Mouse (Mus musculus) kidney, postnatal 36 days (tissue): ENCODE measurements around the gene Gbp6.
"Not testable (repeated sequence)": the region's sequence is repeated elsewhere in the genome, so short reads cannot be mapped to it uniquely, and the experiment has no call there.

Source experiments
- DNase-seq, 2 experiments: peaks; one replicate each; pipeline ENCODE4 v3.0.0; 2021 to 2022; ENCODE audit warnings: mixed read lengths in 2 of 2

Gene Gbp6

DNA sequence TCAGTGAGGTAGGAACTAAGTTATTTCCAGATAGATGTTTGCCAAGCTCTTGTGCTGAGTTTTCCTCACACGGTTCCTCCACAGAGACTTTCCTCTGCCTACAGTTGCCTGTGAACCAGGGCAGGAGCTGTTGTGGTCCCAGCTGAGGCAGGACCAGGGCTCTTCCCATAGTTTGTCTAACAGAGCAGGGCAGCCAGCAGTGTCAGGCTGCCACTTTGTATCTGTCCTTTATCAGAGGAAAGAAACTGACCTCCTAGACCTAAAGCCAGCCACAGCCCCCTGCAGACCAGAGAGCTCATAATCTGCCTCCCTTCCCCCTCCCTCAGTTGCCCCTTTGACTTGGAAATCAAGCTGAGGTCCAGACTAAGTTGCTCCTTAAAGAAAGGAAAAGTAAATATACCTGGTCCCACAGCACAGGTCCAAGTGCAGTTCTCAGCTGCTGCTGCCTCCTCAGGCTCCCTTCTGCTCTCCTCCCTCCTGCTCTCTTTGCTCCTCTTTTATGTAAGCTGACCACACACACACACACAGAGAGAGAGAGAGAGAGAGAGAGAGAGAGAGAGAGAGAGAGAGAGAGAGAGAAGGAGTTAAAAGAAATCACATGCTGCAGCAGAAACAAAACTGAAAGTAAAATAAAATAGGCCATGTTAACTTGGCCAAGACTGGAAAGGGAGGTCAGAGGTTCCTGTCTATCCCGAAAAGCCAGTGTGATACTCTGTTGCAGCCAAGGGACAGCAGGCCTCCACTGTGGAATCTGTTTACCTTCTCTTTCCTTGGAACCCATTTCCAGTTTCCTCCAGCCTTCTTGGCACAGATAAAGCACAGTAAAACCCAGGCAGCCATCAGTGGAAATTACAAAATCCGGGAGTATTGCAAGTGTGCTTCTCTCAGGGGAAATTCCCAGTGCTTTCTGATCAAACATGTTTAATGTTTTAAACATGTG, at the start of gene Gbp6, which contains the start of gene Gm43302:
TSS of gene Gbp6 (minus strand) at position 473 of the 940 bp plus-strand sequence.
TSS of gene Gm43302 (minus strand) at position 470 of the 940 bp plus-strand sequence.
- peak; percentile 38 to 53 for DNase-seq

DNA sequence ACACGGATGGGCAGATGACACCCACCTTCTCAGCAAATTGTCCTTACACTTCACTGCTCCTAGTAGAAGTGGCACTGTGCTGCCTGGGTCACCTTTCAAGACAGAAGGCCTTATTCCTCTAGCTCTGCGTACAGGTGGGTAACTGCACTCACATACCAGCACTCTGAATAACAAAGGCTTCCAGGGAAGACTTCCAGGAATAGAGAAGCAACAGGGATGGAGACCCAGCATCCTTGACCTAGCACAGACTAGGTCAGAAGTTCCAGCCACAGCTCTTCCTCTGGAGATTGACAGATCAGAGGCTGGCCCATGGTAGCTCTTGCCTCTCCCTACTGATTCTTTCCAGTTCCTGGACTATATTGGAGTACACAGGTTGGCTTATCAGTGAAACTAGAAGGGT, 47.8 kb upstream of the Gbp6 start:
- no peak for DNase-seq

DNA sequence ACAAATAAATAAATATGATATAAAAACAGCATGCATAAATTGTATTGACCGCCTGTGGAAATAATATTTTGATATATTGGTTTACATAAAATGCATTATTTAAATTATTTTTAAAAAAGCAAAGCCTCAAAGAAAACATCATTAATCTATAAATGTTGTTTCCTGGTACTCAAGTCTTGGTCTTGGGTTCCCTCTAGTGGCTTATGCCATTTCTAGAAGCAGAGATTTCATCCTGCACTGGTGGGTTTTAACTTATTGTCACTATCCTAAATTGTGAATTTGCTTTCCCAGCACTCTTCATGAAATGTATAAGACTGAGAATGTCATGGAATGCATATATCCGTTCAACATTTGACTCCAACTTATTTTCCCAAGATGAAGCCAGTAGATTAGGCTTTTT, 29.0 kb upstream of the Gbp6 start:
- peak; percentile 17 to 25 for DNase-seq

DNA sequence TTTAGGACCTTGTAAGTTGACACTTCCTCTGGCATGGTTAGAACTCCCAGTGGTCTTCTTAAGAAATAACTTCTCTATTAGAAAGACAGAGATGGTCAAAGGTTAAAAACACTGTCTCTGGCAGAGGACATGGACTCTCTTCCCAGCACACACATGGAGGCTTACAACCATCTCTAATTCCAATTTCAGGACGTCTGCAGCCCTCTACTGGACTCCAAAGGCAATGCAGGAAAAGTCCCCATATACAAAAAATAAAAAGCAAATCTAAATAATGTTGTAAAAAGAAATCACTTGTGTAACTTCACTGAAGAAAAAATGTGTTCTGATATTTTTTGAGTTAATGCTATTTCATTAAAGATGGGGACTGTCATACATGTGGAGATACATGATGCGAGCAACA, 17.4 kb upstream of the Gbp6 start:
- no peak for DNase-seq

DNA sequence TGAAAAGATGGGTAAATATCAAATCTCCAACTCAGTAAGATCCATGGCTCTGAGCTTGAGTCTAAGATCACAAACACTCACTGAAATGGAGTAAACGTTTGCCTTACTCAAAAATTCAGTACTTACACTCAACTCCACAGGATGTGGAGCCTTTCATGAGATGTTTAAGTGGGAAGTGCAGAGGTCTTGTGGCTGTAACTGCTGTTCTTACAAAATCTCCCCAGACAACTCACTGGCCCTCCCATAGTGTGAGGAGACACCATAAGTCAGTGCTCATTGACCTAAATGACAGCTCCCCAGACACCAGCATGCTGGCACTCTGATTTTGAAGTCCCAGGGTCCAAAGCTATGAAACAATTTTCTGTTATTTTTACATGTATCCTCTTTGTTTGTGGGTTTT, 15.7 kb upstream of the Gbp6 start:
- not testable (repeated sequence) for DNase-seq

DNA sequence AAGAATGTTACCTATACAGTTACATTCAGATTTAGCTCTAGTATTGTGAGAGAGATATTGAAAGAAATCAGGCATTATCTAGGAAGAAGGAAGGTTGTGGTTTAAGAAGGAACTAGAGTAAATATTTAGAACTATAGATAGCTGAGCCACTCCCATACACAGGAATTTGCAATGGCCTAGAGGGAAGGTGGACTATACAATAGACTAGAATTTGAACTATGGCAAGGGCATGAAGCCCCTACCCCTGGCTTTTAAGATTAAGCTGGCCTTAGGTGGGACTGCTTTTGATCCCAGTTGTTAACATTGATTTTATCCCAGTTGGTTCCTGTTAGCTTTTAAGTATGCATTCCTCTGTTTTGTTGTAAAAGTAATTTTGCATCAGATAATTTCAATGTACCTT, 13.4 kb upstream of the Gbp6 start:
- DNase-seq: not testable (repeated sequence)

DNA sequence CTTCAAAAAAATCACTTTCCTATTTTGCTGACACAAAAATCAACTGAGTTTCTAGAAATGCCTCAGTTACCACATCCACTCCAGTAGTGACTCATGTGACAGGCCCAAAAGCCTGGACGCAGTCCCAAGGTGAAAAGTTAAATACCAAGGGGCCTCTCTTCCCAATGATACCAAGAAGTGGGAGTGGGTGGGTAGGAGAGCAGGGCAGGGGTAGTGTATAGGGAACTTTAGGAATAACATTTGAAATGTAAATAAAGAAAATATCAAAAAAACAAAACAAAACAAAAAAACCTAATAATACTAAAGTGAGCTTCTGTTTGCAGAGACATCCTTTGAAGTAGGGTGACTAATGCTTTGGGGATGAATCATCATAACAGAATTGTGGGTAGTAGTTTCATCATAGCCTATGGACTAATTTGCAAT, 12.7 kb upstream of the Gbp6 start:
- no peak for DNase-seq

DNA sequence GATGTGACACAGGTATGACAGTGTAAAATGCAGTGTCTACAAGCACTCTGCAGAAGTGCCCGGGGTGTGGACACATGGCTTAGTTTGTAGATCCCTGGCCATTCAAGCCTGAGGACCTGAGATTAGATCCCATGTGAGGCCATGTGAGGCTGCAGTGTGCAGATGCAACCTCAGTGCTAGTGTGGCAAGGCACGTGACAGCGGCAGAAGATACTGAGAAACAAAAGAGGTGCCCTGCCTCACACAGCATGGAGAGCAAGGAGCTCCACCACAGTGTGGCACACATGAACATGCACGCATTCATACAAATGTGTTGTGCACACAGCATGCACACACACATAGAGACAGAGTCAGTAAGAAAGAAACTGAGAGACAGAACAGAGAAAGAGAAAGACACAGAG, 12.2 kb upstream of the Gbp6 start:
- DNase-seq: not testable (repeated sequence)

DNA sequence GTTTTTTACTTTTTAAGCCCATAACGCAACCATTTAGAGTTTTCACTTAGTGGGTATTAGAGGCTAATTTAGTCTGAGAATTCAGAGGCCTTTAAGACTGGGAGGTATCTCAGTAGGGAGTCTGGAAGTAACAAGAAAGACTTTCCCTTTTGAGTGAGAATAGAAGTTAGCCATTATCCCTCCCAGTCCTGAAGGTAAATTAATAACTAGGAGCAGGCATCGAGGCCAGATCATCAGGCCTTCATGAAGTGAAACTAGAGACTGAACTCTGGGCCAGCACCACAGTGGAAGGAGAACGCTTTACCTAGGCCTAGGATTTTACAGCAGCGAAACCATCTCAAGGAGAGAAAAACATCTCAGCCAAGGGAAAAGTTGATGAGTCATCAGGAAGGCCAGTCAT, 8.5 kb upstream of the Gbp6 start:
- DNase-seq: peak; percentile 34 to 46

DNA sequence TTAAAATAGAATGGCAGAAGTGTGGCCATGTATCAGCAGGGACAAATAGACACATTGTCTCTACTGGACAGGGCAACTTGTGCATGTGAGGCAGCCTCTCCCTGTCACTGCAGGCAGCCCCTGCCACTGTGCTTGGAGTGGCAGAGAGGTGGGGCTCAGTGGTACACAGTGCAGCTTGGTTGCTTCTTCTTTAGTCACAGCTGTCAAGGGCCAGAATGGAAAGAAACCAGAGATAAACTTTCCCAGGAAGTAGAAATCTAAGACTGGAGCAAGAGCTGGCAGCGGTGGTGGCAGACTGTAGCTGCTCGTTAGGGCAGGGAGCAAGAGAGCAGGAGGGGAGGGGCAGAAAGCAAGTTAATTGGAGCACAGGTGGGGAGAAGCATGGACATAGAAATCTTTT, 8.0 kb upstream of the Gbp6 start:
- peak; percentile 30 to 52 for DNase-seq

DNA sequence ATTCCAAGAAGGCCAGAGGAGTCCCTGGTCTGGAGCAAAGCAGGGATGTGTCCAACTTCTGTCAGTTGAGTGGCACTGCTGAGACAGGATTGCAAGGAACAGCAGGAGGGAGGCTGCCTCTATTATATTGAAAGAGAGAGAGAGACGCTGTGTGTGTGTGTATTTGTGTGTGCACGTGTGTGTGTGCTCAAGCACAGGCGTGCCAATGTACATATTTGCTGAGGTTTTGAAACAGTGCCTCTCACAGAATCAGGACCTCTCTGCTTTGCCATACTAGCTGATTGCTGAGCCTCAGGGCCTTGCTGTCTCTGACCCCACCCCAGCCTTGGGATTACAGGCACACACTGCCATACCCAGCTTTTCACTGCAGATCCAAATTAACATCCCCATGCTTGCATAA, 2.2 kb upstream of the Gbp6 start:
- DNase-seq: no peak

DNA sequence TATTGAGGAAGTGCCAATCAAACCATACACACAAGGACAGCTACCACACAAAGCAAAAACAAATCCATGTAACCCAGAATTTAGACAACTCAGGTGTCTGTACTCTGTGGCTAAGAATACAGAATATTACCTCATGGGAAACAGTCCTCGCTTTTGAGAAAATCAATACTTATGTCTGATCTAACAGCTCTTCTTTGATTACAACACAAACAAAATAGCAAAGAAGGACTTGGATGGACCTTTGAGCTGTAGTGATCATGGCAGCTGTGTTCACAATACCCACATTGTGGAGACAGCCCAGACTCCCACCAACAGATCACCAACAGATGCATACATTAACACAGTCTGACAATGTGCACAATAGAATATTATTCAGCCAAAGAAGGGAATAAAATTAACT, 1.0 kb downstream of the Gbp6 start:
- DNase-seq: no peak

DNA sequence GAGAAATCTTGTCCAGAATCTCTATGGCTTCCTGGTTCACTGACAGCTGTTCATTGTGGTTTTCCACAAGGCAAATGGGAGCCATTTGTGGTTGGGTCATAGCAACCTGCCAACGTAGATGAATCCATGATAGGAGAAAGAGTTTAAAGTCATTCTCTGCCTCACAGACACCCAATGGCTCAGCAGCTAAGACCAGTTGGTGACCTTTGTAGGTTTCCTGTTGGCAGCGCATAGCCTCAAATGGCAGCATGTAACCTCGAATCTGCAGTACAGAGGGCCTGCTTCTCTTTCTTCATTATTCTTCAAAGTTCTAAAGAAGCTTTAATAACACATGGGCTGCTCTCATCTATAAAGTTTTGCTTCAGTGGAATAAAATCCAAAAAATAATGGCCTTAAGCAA, 2.6 kb downstream of the Gbp6 start:
- DNase-seq: not testable (repeated sequence)

DNA sequence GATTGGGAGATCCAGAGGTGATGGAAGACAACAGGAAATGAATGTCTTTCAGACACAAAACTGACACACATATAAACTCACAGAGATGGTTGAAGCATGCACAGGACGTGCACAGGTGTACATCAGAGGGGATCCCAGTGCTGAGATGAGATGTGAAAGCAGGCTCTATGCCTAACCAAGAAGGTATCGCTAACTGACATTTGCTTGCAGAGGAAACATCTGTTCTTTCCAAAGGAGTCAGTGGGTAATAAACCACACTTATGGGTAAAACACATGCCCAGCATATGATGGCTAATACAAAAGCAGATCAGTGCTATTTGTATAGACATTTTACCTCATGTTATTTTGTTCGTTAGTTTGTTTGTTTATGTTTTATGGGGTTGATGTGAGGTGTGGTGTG, 32.8 kb downstream of the Gbp6 start:
- not testable (repeated sequence) for DNase-seq

DNA sequence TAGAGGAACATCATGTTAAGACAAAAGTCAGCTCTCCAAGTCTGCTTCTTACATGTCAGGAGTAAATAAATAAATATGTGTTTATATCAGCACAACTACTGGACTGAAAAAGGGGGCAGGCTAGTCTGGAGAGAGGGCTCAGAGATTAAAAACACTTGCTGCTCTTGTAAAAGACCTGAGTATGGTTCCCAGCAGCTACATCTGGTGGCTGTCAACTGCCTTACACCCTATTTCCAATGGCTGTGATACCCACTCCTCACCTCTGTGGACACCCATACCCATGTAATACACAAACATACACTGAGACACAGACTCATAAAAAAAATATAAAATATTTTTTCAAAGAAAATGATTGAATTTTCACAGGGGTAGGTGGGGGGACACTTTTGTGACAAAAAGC, 41.0 kb downstream of the Gbp6 start:
- DNase-seq: no peak

DNA sequence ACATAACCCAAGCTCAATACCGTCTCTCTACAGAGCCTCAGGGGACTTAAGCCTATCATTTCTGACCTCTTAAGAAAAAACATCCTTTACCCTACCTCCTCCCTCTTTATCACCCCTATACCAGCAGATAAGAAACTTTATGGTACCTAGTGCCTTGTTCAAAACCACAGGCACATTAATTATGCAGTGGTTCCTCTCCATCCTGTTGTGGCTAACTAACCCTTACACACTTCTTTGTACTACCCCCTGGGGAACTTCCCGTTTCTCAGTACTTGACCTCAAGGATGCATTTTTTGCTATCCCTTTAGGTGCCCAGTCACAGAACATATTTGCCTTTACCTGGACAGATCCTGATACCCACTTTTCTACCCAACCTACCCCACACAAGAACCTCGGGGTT, 48.8 kb downstream of the Gbp6 start:
- not testable (repeated sequence) for DNase-seq

DNA sequence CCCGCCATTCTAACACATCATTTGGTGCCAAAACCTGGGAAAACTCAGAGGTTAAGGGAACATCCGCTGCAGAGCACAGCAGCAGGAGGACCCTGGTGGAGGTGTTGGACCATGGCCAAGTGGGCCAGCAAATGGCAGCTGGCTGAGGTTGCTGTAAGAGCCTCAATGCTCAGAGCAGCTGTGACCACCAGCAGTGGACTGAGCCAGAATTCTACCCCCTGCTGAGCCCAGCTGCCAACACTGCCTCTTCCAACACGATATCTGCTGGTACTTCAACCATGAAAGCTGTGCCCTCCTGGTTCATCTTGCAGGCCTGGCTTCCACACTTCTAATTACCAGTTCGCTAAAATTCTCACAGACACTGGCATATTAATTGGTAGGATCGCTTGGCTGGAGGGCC, 52.5 kb downstream of the Gbp6 start:
- DNase-seq: not testable (repeated sequence)

DNA sequence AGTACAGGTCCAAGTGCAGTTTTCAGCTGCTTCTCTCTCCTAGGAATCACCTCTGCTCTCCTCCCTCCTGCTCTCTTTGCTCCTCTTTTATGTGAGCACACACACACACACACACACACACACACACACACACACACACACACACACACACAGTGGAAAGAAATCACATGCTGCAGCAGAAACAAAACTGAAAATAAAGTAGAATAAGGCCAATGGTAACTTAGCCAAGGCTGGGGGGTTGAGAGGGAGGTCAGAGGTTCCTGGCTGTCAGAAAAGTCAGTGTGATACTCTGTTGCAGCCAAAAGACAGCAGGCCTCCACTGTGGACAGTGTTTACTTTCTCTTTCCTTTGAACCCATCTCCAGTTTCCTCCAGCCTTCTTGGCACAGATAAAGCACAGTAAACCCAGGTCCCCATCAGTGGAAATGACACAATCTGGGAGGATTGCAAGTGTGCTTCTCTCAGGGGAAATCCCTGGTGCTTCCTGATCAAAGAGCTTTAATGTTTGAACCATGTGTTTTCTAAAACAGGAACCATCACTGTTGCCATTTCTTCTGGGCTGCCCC, 53.9 kb downstream of the Gbp6 start, which contains the start of gene Gbp10:
TSS of gene Gbp10 (minus strand) at position 51 of the 565 bp plus-strand sequence.
- DNase-seq: peak; percentile 16 to 25

DNA sequence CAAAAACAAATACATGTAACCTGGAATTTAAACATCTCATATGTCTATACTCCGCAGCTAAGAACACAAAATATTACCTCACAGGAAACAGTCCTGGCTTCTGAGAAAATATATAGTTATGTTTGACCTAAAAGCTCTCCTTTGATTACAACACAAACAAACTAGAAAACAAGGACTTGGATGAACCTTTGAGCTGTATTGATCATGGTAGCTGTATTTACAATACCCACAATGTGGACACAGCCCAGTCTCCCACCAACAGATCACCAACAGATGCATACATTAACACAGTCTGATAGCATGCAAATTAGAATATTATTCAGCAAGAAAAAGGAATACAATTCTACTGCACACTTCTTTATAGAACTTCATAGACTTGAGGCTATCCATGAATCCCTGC, 55.1 kb downstream of the Gbp6 start:
- not testable (repeated sequence) for DNase-seq

DNA sequence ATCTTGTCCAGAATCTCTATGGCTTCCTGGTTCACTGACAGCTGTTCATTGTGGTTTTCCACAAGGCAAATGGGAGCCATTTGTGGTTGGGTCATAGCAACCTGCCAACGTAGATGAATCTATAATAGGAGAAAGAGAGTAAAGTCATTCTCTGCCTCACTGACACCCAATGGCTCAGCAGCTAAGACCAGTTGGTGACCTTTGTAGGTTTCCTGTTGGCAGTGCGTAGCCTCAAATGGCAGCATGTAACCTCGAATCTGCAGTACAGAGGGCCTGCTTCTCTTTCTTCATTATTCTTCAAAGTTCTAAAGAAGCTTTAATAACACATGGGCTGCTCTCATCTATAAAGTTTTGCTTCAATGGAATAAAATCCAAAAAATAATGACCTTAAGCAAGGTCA, 57.5 kb downstream of the Gbp6 start:
- DNase-seq: not testable (repeated sequence)
